8 mouse cellular contexts compared by ENCODE assay signal in the genomic region with DNA sequence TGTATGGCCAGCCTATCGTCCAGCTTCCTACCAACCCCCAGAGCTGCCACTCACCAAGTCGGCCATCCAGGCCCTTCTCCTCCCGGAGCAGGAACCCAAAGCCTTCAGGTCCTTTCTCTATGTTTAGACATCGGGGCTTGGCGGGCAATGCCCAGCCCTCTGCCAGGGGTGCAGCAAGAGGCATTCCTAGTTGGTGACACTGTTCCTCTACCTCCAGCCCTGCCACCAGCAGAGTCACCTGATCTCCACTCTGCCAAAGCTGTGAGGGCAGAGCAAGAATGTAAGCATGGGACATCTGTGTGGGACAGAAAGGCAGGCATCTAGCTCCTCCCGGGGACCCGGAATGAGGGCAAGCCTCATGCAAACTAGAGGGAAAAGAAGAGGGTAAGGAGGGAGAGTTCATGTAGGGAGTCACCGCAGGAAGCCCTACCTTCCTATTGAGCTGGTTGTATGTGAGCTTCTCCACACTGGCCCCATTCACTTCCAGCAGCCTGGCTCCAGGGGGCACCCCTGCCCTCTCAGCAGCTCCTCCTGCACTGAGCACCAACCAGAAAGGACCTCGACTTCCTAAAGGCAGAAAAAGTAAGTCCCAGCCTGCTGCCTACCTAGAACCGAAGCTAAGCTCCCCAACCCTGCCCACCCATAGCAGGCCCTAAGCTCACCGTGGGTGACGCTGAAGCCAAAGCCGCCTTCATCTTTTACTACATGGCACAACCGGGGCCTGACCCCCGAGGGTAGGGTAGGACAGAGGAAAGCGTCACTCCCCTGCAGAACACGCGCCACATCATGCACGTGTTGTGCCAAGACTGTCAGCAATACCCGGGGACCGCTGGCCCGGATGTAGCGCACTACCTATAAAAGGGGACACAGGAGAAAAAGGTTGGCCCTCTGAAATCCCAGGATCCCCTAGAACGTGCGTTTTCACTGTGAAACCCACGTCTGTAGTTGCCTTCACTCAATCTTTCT. TPM values are rescaled to one million over a fixed set of nuclear protein-coding genes. Genes with fewer than 3 reads are reported as not detected.
DNase-seq lines count a peak whose midpoint lies in the region; ATAC-seq and TF ChIP-seq lines count a peak whose summit lies in the region.

No protein-coding gene starts in this region.

- H3K9ac ChIP-seq in forebrain, embryonic 12.5 days: no peak overlapping the region
- H3K9ac ChIP-seq in lung, embryonic 14.5 days: no peak overlapping the region

- no peaks in the 10 kb centered on the region for H3K9me3 ChIP-seq in forebrain, embryonic 12.5 days
- H3K9me3 ChIP-seq in lung, embryonic 14.5 days (ENCODE audit: low read depth, low read length): no peaks in the 10 kb centered on the region

- intact Hi-C loops in heart, postnatal 14 days (cut with DNase I): loop anchor here (5.0 kb wide), 1 partner anchor 93 kb away; a partner anchor contains a TSS

- peak; percentile 81 for DNase-seq in adrenal gland, postnatal 10 days
- DNase-seq in heart, postnatal 14 days: peak; percentile 70 to 76
- DNase-seq in kidney, postnatal 4 days: peak; percentile 81 to 87
- peak; percentile 82 for DNase-seq in lung, embryonic 14.5 days
- peak; percentile 82 to 87 for DNase-seq in thymus, postnatal 10 days (ENCODE audit: low spot score in 2 of 2)

- peaks cover 18% of the 10 kb centered on the region; the same call in 1 of the 2 replicates for H3K27me3 ChIP-seq in forebrain, embryonic 12.5 days
- H3K27me3 ChIP-seq in lung, embryonic 14.5 days (ENCODE audit: insufficient read depth, low read length): no peaks in the 10 kb centered on the region

- ATAC-seq in CD4-positive, CD25-positive, alpha-beta regulatory T cell, adult 4 months: peak; percentile 41
- peak; percentile 83 for ATAC-seq in forebrain, embryonic 12.5 days (ENCODE audit: low FRiP score)
- ATAC-seq in lung, embryonic 14.5 days (ENCODE audit: insufficient read depth): peak; percentile 84
- peak; percentile 67; the same call in 1 of the 2 replicates for ATAC-seq in neutrophil, adult 5-6 weeks (ENCODE audit: extremely low read depth, insufficient number of reproducible peaks, low FRiP score, poor library complexity, severe bottlenecking)

- peak; percentile 73 for TF ChIP-seq CTCF in lung, embryonic 14.5 days (IDR thresholded peaks at IDR 0.05; ENCODE audit: low read depth)

- H3K4me2 ChIP-seq in forebrain, embryonic 12.5 days: peak overlapping the region; percentile 10; the same call in 1 of the 2 replicates
- H3K4me2 ChIP-seq in lung, embryonic 14.5 days: 0 out of 2 replicates have a peak overlapping the region, but pooled peaks have one; percentile 23

- 43% methylated on average over 26 of the region's 26 CpGs for WGBS in forebrain, embryonic 12.5 days
- 43% methylated on average over 26 of the region's 26 CpGs for WGBS in lung, embryonic 14.5 days

- peaks cover 36% of the 10 kb centered on the region for H3K4me1 ChIP-seq in forebrain, embryonic 12.5 days
- no peaks in the 10 kb centered on the region for H3K4me1 ChIP-seq in lung, embryonic 14.5 days (ENCODE audit: insufficient read depth)

- H3K27ac ChIP-seq in forebrain, embryonic 12.5 days: no peak overlapping the region
- H3K27ac ChIP-seq in lung, embryonic 14.5 days (ENCODE audit: low read depth): no peak overlapping the region

- no peaks in the 10 kb centered on the region for H3K36me3 ChIP-seq in forebrain, embryonic 12.5 days (replicated peaks)
- H3K36me3 ChIP-seq in lung, embryonic 14.5 days (ENCODE audit: insufficient read depth): no peaks in the 10 kb centered on the region

- H3K4me3 ChIP-seq in forebrain, embryonic 12.5 days (replicated peaks): no peak overlapping the region
- H3K4me3 ChIP-seq in lung, embryonic 14.5 days (ENCODE audit: low read depth, low read length): no peak overlapping the region

RNA-seq across cellular contexts. Expression of a gene that starts 1.8 kb away (rescaled TPM):
- not detected for polyA plus RNA-seq in CD4-positive, CD25-positive, alpha-beta regulatory T cell, adult 4 months (2017; shearing (Covaris generic))
- total RNA-seq in adrenal gland, postnatal 10 days (2021): under 1 TPM in 1 of 2 experiments, not detected in 1; 0.48 TPM
- 0.23 and 0.31 TPM in 2 replicates for polyA plus RNA-seq in forebrain, embryonic 12.5 days (2016; fragmentation: Nextera tagmentation; extraction: Ambion mirVana)
- total RNA-seq in heart, postnatal 14 days (2021): 1 to 10 TPM; 2.0 to 2.8 TPM
- 0.11 and 0.13 TPM in 2 replicates for polyA plus RNA-seq in lung, embryonic 14.5 days (2014; fragmentation: Nextera tagmentation; extraction: Ambion mirVana)
- 1.0 and 1.6 TPM in 2 replicates for total RNA-seq in neutrophil, adult 5-6 weeks (2017)

RNA-seq across cellular contexts. Expression of a gene that starts 9.0 kb away (rescaled TPM):
- not detected for polyA plus RNA-seq in CD4-positive, CD25-positive, alpha-beta regulatory T cell, adult 4 months (2017; shearing (Covaris generic))
- total RNA-seq in adrenal gland, postnatal 10 days (2021): 1 to 10 TPM; 1.5 to 1.6 TPM
- polyA plus RNA-seq in forebrain, embryonic 12.5 days (2016; fragmentation: Nextera tagmentation; extraction: Ambion mirVana): not detected in 2 replicates
- 1 to 10 TPM in 1 of 2 experiments, not detected in 1; 1.1 TPM for total RNA-seq in heart, postnatal 14 days (2021)
- polyA plus RNA-seq in lung, embryonic 14.5 days (2014; fragmentation: Nextera tagmentation; extraction: Ambion mirVana): not detected in 2 replicates
- not detected in 2 replicates for total RNA-seq in neutrophil, adult 5-6 weeks (2017)

RNA-seq across cellular contexts. Expression of a gene that starts 15.6 kb away (rescaled TPM):
- 10 to 100 TPM; 22.7 to 23.0 TPM for polyA plus RNA-seq in CD4-positive, CD25-positive, alpha-beta regulatory T cell, adult 4 months (2017; shearing (Covaris generic))
- total RNA-seq in adrenal gland, postnatal 10 days (2021): 10 to 100 TPM; 28.2 to 32.4 TPM
- 28.7 and 34.3 TPM in 2 replicates for polyA plus RNA-seq in forebrain, embryonic 12.5 days (2016; fragmentation: Nextera tagmentation; extraction: Ambion mirVana)
- total RNA-seq in heart, postnatal 14 days (2021): 10 to 100 TPM; 26.4 to 31.2 TPM
- polyA plus RNA-seq in lung, embryonic 14.5 days (2014; fragmentation: Nextera tagmentation; extraction: Ambion mirVana): 20.9 and 21.9 TPM in 2 replicates
- 89.2 and 92.0 TPM in 2 replicates for total RNA-seq in neutrophil, adult 5-6 weeks (2017)

RNA-seq across cellular contexts. Expression of a gene that starts 18.9 kb away (rescaled TPM):
- 1 to 10 TPM; 3.7 to 7.3 TPM for polyA plus RNA-seq in CD4-positive, CD25-positive, alpha-beta regulatory T cell, adult 4 months (2017; shearing (Covaris generic))
- 10 to 100 TPM; 23.1 to 30.6 TPM for total RNA-seq in adrenal gland, postnatal 10 days (2021)
- polyA plus RNA-seq in forebrain, embryonic 12.5 days (2016; fragmentation: Nextera tagmentation; extraction: Ambion mirVana): 4.6 and 5.2 TPM in 2 replicates
- 10 to 100 TPM; 17.3 TPM for total RNA-seq in heart, postnatal 14 days (2021)
- polyA plus RNA-seq in lung, embryonic 14.5 days (2014; fragmentation: Nextera tagmentation; extraction: Ambion mirVana): 9.2 and 9.6 TPM in 2 replicates
- total RNA-seq in neutrophil, adult 5-6 weeks (2017): 10.3 and 12.6 TPM in 2 replicates

RNA-seq across cellular contexts. Expression of a gene that starts 39.0 kb away (rescaled TPM):
- not detected for polyA plus RNA-seq in CD4-positive, CD25-positive, alpha-beta regulatory T cell, adult 4 months (2017; shearing (Covaris generic))
- 10 to 100 TPM; 15.0 to 23.1 TPM for total RNA-seq in adrenal gland, postnatal 10 days (2021)
- 10.1 and 12.4 TPM in 2 replicates for polyA plus RNA-seq in forebrain, embryonic 12.5 days (2016; fragmentation: Nextera tagmentation; extraction: Ambion mirVana)
- under 1 TPM; 0.72 to 0.73 TPM for total RNA-seq in heart, postnatal 14 days (2021)
- 2.4 and 2.7 TPM in 2 replicates for polyA plus RNA-seq in lung, embryonic 14.5 days (2014; fragmentation: Nextera tagmentation; extraction: Ambion mirVana)
- 1.4 TPM in 1 of 2 replicates, not detected in the other for total RNA-seq in neutrophil, adult 5-6 weeks (2017)
